Mouse (Mus musculus) gastrocnemius, adult 8-10 months (tissue): ENCODE measurements around the gene Trmt1. TPM values are rescaled to one million over a fixed set of nuclear protein-coding genes. Genes with fewer than 3 reads are reported as not detected.
"Not testable (repeated sequence)": the region's sequence is repeated elsewhere in the genome, so short reads cannot be mapped to it uniquely, and the experiment has no call there.

Source experiments
- DNase-seq, 2 experiments: peaks; one replicate each; pipeline ENCODE4 v3.0.0; 2022; ENCODE audit warnings: low spot score in 2 of 2
- total RNA-seq, 4 experiments: library from RNA; stranded (reverse); gene quantifications; 2 replicates each; pipeline ENCODE4 v1.2.4; 2022

The Trmt1 gene
- total RNA-seq, 4 experiments from 2014 or later: 44.9 to 73.7 (median 53.5) TPM

- DNase-seq: no peak
Observed at GRCm38 (mm10) chr8:84658951-84659350, 27.2 kb upstream of the Trmt1 start.

- DNase-seq: no peak
Observed at GRCm38 (mm10) chr8:84659936-84660818, 25.9 kb upstream of the Trmt1 start.

GRCm38 (mm10) chr8:84660819-84661457 lies 25.2 kb upstream of the Trmt1 start:
- no peak for DNase-seq

- DNase-seq: peak; percentile 88 to 89
Observed at GRCm38 (mm10) chr8:84661458-84661871, 24.6 kb upstream of the Trmt1 start.

- DNase-seq: peak; percentile 20 to 35
Observed at GRCm38 (mm10) chr8:84661961-84662571, 24.0 kb upstream of the Trmt1 start.

GRCm38 (mm10) chr8:84662581-84663065 lies 23.5 kb upstream of the Trmt1 start, which contains the start of gene Ier2:
Gene Ier2, minus strand, starts transcription at chr8:84662852.
- DNase-seq: peak; percentile 91 to 93

- peak; percentile 98 to 99 for DNase-seq
Observed at GRCm38 (mm10) chr8:84663483-84664327, 22.4 kb upstream of the Trmt1 start.

GRCm38 (mm10) chr8:84664566-84665384 lies 21.3 kb upstream of the Trmt1 start:
- peak; percentile 61 to 69 for DNase-seq

GRCm38 (mm10) chr8:84665385-84665893 lies 20.7 kb upstream of the Trmt1 start:
- DNase-seq: no peak

- no peak for DNase-seq
Observed at GRCm38 (mm10) chr8:84668081-84668480, 18.0 kb upstream of the Trmt1 start.

GRCm38 (mm10) chr8:84668731-84669485 lies 17.2 kb upstream of the Trmt1 start:
- no peak for DNase-seq

GRCm38 (mm10) chr8:84670295-84671006 lies 15.7 kb upstream of the Trmt1 start:
- not testable (repeated sequence) for DNase-seq

GRCm38 (mm10) chr8:84677305-84677704 lies 8.8 kb upstream of the Trmt1 start:
- DNase-seq: no peak

GRCm38 (mm10) chr8:84681476-84681875 lies 4.6 kb upstream of the Trmt1 start:
- DNase-seq: no peak

GRCm38 (mm10) chr8:84682257-84682656 lies 3.9 kb upstream of the Trmt1 start:
- no peak for DNase-seq

- DNase-seq: no peak
Observed at GRCm38 (mm10) chr8:84684537-84684936, 1.6 kb upstream of the Trmt1 start.

- no peak for DNase-seq
Observed at GRCm38 (mm10) chr8:84687003-84687704, 1.0 kb downstream of the Trmt1 start.

GRCm38 (mm10) chr8:84687705-84688100 lies 1.6 kb downstream of the Trmt1 start, which contains the start of gene Nacc1:
Gene Nacc1, minus strand, starts transcription at chr8:84687862.
- DNase-seq: peak; percentile 72 to 77
